Mouse (Mus musculus) layer of hippocampus, postnatal 14 days (tissue): ENCODE results near the gene Cherp. TPM values are rescaled to one million over a fixed set of nuclear protein-coding genes. Genes with fewer than 3 reads are reported as not detected.

Source experiments
- DNase-seq, 2 experiments: peaks; one replicate each; pipeline ENCODE4 v3.0.0; 2021 to 2022; ENCODE audit warnings: low spot score in 2 of 2, mixed read lengths in 1 of 2
- total RNA-seq, 2 experiments: library from RNA; stranded (reverse); gene quantifications; 2 replicates each; pipeline ENCODE4 v1.2.3; 2021

Cherp gene
- total RNA-seq, 2 experiments from 2014 or later: 72.4 to 75.2 TPM

- DNase-seq: no peak
These were observed 10.6 kb upstream of the Cherp start for GRCm38 (mm10) chr8:72485456-72486199.

GRCm38 (mm10) chr8:72470684-72471083 is 4.3 kb downstream of the Cherp start:
- no peak for DNase-seq

DNA sequence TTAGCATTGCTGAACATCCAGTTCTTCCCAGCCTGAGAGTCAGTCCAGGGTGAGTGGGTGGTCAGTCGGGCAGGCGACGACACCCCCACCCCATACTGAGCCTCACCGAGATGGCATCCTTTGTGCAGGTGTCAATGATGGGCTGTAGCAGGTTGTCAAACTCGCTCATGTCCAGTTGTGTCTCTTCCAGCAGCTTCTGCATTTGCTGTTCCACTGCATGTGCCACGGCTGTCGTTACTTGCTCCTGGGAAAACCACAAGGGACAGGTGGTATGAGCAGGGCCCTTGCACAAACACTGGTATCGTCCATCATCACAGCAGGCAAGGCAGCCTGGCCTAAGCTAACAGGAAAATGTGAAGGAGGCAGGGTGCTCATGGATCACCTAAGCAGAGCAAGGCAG is 5.0 kb downstream of the Cherp start:
- DNase-seq: no peak

GRCm38 (mm10) chr8:72469243-72469642 is 5.8 kb downstream of the Cherp start:
- DNase-seq: no peak

- DNase-seq: no peak
These were observed 10.8 kb downstream of the Cherp start for GRCm38 (mm10) chr8:72464211-72464610.

DNA sequence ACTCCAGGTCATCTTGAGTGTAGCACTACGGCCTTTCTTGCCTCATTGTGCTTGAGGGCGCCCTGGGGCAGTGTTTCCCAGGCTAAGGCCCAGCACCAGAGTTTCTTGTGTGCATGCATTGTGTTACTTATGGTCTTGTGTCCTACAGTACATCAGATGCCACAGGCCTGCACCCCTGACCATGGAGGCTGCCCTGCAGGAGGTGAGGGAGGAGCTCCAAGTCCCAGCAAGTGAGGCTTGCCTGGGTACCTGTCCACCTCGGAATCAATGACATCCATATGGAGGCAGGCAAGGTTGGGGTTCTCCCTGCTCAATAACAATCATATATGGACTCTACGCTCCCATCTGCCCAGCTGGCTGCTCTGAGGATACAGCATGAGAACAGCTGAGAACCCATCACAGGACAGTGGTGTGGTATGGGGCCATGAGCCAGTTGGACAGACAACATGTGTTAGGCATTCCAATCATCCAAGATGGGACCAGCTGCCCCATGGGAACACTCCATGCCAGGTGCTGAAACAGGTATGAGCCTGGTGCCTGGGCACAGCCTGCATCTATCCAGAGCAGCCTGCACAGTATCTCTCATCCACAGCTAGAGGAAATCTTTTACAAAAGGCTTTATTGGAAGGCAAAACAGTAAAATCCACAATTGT is 15.0 kb downstream of the Cherp start:
- DNase-seq: no peak

DNA sequence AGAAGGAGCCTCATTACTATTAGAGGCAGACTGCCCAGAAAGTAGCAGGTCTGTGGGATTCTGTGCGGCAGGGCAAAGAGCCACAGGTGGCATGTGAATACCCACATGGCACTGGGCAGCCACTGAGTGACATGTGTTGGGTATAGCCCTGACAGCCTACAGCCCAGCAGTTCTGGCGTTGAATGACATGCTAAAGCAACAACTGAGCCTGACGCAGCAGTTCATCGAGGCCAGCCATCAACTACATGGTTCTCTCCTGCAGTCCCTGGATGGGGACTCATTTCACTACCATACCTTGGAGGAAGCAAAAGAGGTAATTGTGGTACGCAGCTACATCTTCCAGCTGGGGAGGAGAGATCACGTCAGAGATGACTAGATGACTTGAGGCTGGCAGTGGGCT is 16.6 kb downstream of the Cherp start:
- DNase-seq: no peak

GRCm38 (mm10) chr8:72457806-72458205 is 17.2 kb downstream of the Cherp start:
- DNase-seq: no peak

DNA sequence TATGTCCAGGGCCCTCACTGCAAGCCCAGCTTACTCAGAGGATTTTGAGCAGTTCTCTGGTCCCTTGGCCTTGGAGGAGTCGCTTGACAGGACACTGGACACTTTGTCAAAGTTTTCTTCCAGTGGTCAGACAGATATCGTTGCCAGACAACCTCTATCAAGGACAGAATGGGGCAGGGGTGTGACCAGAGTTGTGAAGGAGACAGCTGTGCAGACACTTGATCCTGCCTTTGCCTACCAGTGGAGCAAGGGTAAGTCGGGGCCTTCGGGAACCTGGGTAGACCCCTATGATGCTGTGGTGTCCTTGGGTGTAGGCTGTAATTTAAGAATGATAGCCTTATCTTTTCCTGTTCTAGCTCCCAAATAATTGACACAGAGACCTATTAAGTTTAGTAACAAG is 19.7 kb downstream of the Cherp start:
- DNase-seq: no peak

DNA sequence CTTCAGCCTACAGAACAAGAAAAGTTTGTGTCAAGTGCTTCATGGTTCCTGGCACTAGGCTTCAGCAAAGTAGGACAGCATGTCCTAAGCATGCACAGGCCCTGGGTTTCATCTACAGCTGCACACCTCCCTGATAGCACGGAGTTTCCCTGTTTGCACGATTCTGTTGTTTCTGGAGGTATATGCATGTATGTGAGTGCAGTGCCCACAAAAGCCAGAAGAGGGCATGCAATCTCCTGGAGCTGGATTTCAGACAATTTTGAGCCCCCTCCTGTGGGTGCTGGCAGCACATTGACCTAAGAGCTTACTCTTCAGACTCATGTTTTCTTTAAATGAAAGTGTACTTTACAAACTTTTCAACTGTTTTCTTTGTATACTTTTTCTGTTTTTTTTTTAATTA is 21.1 kb downstream of the Cherp start:
- DNase-seq: no peak

- no peak for DNase-seq
These were observed 23.5 kb downstream of the Cherp start for GRCm38 (mm10) chr8:72451516-72451915.

DNA sequence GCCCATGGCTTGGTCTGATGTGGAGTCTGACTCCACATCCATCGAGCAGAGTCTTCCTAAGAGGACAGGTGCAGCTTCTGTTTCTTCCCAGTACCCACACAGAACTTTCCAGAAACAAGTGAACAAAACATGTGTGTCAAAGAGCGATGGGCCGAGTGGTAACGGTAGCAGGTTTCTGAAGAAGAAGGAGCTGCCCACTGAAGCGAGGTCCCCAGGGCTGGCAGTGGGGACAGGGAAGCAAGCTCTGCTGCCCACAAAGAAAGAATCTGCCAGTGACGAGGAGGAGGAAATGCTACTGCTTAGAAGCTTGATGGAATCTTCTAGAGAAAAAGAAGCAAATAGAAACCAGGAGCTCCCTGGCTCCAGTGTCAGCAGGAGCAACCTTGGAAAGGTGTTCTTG is 30.0 kb downstream of the Cherp start:
- no peak for DNase-seq

DNA sequence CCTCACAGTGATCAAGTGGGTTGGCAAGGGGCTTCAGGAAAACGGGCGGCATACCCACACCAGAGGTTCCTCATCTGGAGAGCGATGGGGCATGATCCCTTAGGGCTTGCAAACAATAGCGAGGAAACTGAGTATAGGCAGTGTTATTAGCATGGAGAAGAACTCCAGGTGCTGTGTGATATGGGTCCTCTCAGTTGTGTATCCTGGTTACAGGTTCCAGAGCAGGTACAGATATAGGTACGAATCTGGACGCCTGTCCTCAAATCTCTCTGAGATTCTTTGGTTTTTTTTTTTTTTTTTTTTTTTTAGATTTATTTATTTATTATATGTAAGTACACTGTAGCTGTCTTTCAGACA is 31.1 kb downstream of the Cherp start:
- no peak for DNase-seq

GRCm38 (mm10) chr8:72443338-72443993 is 31.6 kb downstream of the Cherp start, which contains the start of the genes Calr3 and 1700030K09Rik:
Gene Calr3, minus strand, starts transcription at chr8:72443870.
Gene 1700030K09Rik, plus strand, starts transcription at chr8:72443880.
- DNase-seq: peak; percentile 97 to 99

DNA sequence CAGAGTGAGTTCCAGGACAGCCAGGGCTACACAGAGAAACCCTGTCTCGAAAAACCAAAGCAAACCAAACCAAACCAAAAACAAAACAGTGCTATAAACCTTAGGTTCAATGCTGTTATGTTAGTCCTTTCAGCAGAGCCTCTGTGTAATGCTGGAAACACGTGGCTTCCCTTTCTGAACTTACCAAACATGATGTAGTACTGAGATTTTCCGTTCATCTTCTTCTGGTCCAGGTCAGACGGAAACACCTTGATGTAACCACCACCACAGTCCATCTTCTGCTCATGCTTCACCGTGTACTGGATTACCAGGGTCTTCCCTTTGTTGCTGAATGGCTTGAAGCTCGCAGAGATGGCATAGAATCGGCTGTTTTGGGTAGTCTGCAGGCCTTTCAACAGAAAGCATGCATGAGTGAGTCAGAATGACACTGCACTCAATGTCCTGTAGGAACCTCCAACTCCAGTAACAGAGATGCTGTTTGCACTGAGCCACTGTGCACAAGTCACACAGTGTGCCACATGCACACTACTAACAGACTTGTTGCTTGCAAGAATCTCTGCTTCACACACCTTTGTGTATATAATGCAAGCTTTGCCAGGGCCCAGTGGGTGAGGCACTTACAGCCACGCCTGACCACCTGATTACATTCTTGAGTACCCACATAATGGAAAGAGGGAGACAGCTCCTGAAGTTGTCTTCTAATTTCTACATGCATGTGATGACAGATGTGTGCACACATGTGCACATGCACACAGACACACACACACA is 36.6 kb downstream of the Cherp start:
- no peak for DNase-seq

GRCm38 (mm10) chr8:72434952-72435351 is 40.1 kb downstream of the Cherp start:
- no peak for DNase-seq

DNA sequence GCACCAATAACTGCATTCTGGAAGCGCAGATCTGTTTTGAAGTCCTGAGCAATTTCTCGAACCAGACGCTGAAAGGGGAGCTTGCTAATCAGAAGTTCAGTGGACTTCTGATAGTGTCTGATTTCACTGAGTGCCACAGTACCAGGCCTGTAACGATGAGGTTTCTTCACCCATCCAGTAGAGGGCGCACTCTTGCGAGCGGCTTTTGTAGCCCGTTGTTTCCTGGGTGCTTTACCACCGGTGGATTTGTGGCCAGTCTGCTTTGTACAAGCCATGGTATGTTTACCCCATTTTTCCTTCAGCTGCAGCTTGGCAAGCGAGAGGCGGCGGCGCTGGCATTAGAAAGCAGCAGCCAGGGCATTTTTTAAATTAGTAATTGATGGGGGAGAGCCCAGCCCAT is 45.4 kb downstream of the Cherp start:
- no peak for DNase-seq

DNA sequence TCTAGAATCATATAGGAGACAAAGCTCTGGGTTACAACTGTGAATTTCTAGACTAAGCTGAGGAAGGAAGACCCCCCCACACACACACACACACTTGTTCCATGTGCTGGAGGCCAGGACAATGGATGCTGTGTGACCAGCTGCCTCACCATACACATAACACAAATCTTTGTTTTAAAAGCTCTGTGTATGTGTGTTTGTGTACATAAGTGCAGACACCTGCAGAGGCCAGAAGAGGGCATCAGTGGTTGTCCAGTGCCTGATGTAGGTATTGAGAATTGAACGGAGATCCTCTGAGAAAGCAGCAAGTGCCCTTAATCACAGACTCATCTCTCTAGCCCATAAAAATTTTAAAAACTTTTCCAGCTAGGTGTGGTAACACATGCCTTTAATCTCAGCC is 52.1 kb downstream of the Cherp start:
- DNase-seq: no peak

GRCm38 (mm10) chr8:72421362-72422335 is 53.4 kb downstream of the Cherp start, which contains the start of gene Eps15l1:
Gene Eps15l1, minus strand, starts transcription at chr8:72421460.
- peak; percentile 95 to 99 for DNase-seq
